Mouse (Mus musculus): Measurements from ENCODE around the gene Sh3bp5. TPM values are rescaled to one million over a fixed set of nuclear protein-coding genes. Genes with fewer than 3 reads are reported as not detected.

Gene Sh3bp5
- total and polyA plus RNA-seq, 3 experiments = 0.19 to 1.0 TPM; not detected in 1

DNA sequence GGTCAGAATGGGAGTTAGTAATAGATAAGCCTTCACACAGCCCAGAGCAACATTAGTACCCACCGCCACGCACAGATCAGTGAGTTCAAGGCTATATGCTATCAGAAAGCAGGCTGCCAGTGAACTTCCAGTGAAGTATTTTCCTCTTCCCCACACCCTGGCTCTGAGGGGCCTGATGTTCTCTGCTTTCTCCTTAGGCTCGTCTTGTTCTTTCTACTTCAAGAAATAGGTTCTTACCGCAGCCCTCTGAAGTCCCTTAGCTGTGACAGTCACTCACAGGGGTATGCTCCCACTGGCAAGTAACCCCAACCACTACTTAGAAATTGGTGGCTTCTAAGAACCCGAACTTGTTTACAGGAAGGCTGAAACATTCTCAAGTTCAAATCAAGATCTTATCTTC, 2.8 kb downstream of the Sh3bp5 start:
- H3K27ac ChIP-seq (ENCODE audit: control insufficient read depth, low read depth, low read length) = no peak overlapping the region
- no peak overlapping the region for H3K4me3 ChIP-seq (ENCODE audit: control insufficient read depth in 1 of 2, insufficient read depth in 1 of 2, low read depth in 2 of 2, low read length in 2 of 2)
- no peak for DNase-seq (ENCODE audit: low read depth, low spot score)
- no peaks in the 10 kb centered on the region for H3K9me3 ChIP-seq (replicated peaks; ENCODE audit: insufficient read depth, low read length)
- no peaks in the 10 kb centered on the region for H3K79me2 ChIP-seq (ENCODE audit: control insufficient read depth, insufficient read depth, low read length, poor library complexity)
- H3K9ac ChIP-seq (ENCODE audit: control insufficient read depth, low read depth, low read length, poor library complexity, severe bottlenecking) = no peak overlapping the region
- no peaks in the 10 kb centered on the region for H3K4me1 ChIP-seq (ENCODE audit: control insufficient read depth in 1 of 2, insufficient read depth in 2 of 2, low read length in 2 of 2)
- peaks cover 0 to 2% of the 10 kb centered on the region in 2 experiments; a peak in 1 of 4 replicates for H3K36me3 ChIP-seq (ENCODE audit: control insufficient read depth in 1 of 2, insufficient read depth in 2 of 2, low read length in 2 of 2)
- H3K27me3 ChIP-seq (ENCODE audit: control insufficient read depth in 1 of 2, insufficient read depth in 2 of 2, low read length in 2 of 2) = peaks cover 4 to 6% of the 10 kb centered on the region in 2 experiments
- no peak for TF ChIP-seq EP300 (IDR thresholded peaks at IDR 0.05; ENCODE audit: low read depth in 1 of 2, low read length in 2 of 2)
- no peak for TF ChIP-seq UBTF (IDR thresholded peaks at IDR 0.05; ENCODE audit: borderline replicate concordance, insufficient read depth, low read depth, low read length)
- TF ChIP-seq NRF1 (IDR thresholded peaks at IDR 0.05; ENCODE audit: insufficient read depth, low read depth, low read length, poor library complexity, severe bottlenecking) = no peak
- TF ChIP-seq ETS1 (IDR thresholded peaks at IDR 0.05; ENCODE audit: low read depth, low read length) = no peak
- no peak for TF ChIP-seq MAZ (IDR thresholded peaks at IDR 0.05; ENCODE audit: low read depth, low read length)
- TF ChIP-seq BHLHE40 (IDR thresholded peaks at IDR 0.05; ENCODE audit: borderline replicate concordance, low read depth, low read length) = no peak
- no peak for TF ChIP-seq POLR2A (IDR thresholded peaks at IDR 0.05; ENCODE audit: control insufficient read depth in 1 of 2, insufficient read depth in 1 of 2, low read depth in 1 of 2, low read length in 2 of 2, poor library complexity in 1 of 2)
- no peak for TF ChIP-seq ELF1 (IDR thresholded peaks at IDR 0.05; ENCODE audit: low read depth, low read length)
- no peak for TF ChIP-seq USF1 (IDR thresholded peaks at IDR 0.05; ENCODE audit: low read depth, low read length)
- TF ChIP-seq SIN3A (IDR thresholded peaks at IDR 0.05; ENCODE audit: low read length) = no peak
- no peak for TF ChIP-seq TCF12 (IDR thresholded peaks at IDR 0.05; ENCODE audit: low read depth, low read length)
- TF ChIP-seq RCOR1 (IDR thresholded peaks at IDR 0.05; ENCODE audit: low read depth, low read length) = no peak

DNA sequence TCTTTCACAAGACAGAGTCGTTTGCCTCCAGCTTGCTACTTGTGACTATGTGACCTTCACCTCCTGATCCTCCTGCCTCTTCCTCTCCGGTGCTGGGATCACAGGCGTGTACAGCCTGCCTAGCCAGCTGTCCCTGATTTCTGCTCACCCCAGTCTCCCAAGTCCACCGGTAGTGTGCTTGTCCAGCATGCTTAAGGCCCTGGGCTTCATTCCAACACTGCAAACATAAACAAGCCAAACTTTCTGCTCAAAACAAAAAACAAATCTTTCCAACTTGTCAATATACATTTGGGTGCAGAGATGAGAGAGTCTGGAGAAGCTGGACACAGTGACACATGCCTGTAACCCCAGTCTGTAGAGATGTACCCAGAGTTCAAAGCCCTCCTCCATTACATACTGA, 3.5 kb downstream of the Sh3bp5 start:
- peaks cover 4 to 6% of the 10 kb centered on the region in 2 experiments for H3K27me3 ChIP-seq (ENCODE audit: control insufficient read depth in 1 of 2, insufficient read depth in 2 of 2, low read length in 2 of 2)
- H3K9me3 ChIP-seq (replicated peaks; ENCODE audit: insufficient read depth, low read length) = no peaks in the 10 kb centered on the region
- no peaks in the 10 kb centered on the region for H3K79me2 ChIP-seq (ENCODE audit: control insufficient read depth, insufficient read depth, low read length, poor library complexity)
- H3K27ac ChIP-seq (ENCODE audit: control insufficient read depth, low read depth, low read length) = no peak overlapping the region
- DNase-seq (ENCODE audit: low read depth, low spot score) = no peak
- H3K9ac ChIP-seq (ENCODE audit: control insufficient read depth, low read depth, low read length, poor library complexity, severe bottlenecking) = no peak overlapping the region
- no peak for TF ChIP-seq MEF2A (IDR thresholded peaks at IDR 0.05; ENCODE audit: extremely low read depth, insufficient replicate concordance, low read depth, low read length, poor library complexity, severe bottlenecking)
- no peak for TF ChIP-seq TAL1 (IDR thresholded peaks at IDR 0.05; ENCODE audit: low read length)
- TF ChIP-seq ETS1 (IDR thresholded peaks at IDR 0.05; ENCODE audit: low read depth, low read length) = no peak
- no peak for TF ChIP-seq POLR2A (IDR thresholded peaks at IDR 0.05; ENCODE audit: control insufficient read depth in 1 of 2, insufficient read depth in 1 of 2, low read depth in 1 of 2, low read length in 2 of 2, poor library complexity in 1 of 2)
- TF ChIP-seq TBP (IDR thresholded peaks at IDR 0.05; ENCODE audit: low read depth, low read length) = no peak
- no peak for TF ChIP-seq CTCF (IDR thresholded peaks at IDR 0.05 in 2 of 3, conservative IDR thresholded peaks at IDR 0.05 in 1 of 3; ENCODE audit: control insufficient read depth in 1 of 3, insufficient read depth in 1 of 3, low read depth in 2 of 3, low read length in 3 of 3, poor library complexity in 1 of 3, severe bottlenecking in 1 of 3)
- no peak for TF ChIP-seq ZMIZ1 (IDR thresholded peaks at IDR 0.05; ENCODE audit: low read depth, low read length)
- no peak for TF ChIP-seq E2F4 (IDR thresholded peaks at IDR 0.05; ENCODE audit: borderline replicate concordance, low read depth, low read length)
- no peak for TF ChIP-seq ZNF384 (IDR thresholded peaks at IDR 0.05; ENCODE audit: low read depth, low read length)
- no peak for TF ChIP-seq HCFC1 (IDR thresholded peaks at IDR 0.05; ENCODE audit: low read depth, low read length)
- no peak for TF ChIP-seq MXI1 (IDR thresholded peaks at IDR 0.05; ENCODE audit: low read depth, low read length)
- no peak for TF ChIP-seq USF2 (IDR thresholded peaks at IDR 0.05; ENCODE audit: borderline replicate concordance in 1 of 2, insufficient read depth in 1 of 2, low read depth in 1 of 2, low read length in 2 of 2)
- TF ChIP-seq SMC3 (IDR thresholded peaks at IDR 0.05; ENCODE audit: low read depth, low read length) = no peak
- no peak for TF ChIP-seq RCOR1 (IDR thresholded peaks at IDR 0.05; ENCODE audit: low read depth, low read length)
- no peak for TF ChIP-seq KAT2A (conservative IDR thresholded peaks at IDR 0.05; ENCODE audit: low read depth, low read length)
- H3K4me1 ChIP-seq (ENCODE audit: control insufficient read depth in 1 of 2, insufficient read depth in 2 of 2, low read length in 2 of 2) = no peaks in the 10 kb centered on the region
- no peak overlapping the region for H3K4me3 ChIP-seq (ENCODE audit: control insufficient read depth in 1 of 2, insufficient read depth in 1 of 2, low read depth in 2 of 2, low read length in 2 of 2)
- H3K36me3 ChIP-seq (ENCODE audit: control insufficient read depth in 1 of 2, insufficient read depth in 2 of 2, low read length in 2 of 2) = peaks cover 0 to 2% of the 10 kb centered on the region in 2 experiments; a peak in 1 of 4 replicates

Data from MEL (cell line).